Mouse (Mus musculus) midbrain, embryonic 11.5 days (tissue): ENCODE results near the gene Trit1. TPM values are rescaled to one million over a fixed set of nuclear protein-coding genes. Genes with fewer than 3 reads are reported as not detected.

Experiments
- ATAC-seq: fragments of 200-750 bp; cut with Nextera tagmentation; 2 replicates; pipeline ENCODE4 v1.8.0; 2017; ENCODE audit warnings: moderate TSS enrichment, moderate library complexity; ENCODE audit not compliant: low FRiP score
- DNase-seq: peaks from one replicate; pipeline ENCODE4 v3.0.0; 2015; ENCODE audit warnings: low spot score; ENCODE audit errors: missing footprints
- H3K27ac ChIP-seq: fragments of 300-500 bp; sonication (generic); 2 replicates; pipeline ENCODE4 v1.5.1; 2014; ENCODE audit warnings: low read depth, low read length
- H3K27me3 ChIP-seq: fragments of 300-500 bp; sonication (generic); 2 replicates; pipeline ENCODE4 v1.6.1; 2014; ENCODE audit warnings: mild to moderate bottlenecking, low read length, moderate library complexity, mixed read lengths; ENCODE audit not compliant: control insufficient read depth, insufficient read depth
- H3K36me3 ChIP-seq: fragments of 300-500 bp; sonication (generic); 2 replicates; pipeline ENCODE4 v1.6.1; 2014; ENCODE audit warnings: mild to moderate bottlenecking, low read length, moderate library complexity, mixed read lengths; ENCODE audit not compliant: control insufficient read depth, insufficient read depth
- H3K4me1 ChIP-seq: fragments of 300-500 bp; sonication (generic); 2 replicates; pipeline ENCODE4 v1.6.1; 2014; ENCODE audit warnings: low read length; ENCODE audit not compliant: control insufficient read depth, insufficient read depth
- H3K4me2 ChIP-seq: fragments of 300-500 bp; sonication (generic); 2 replicates; pipeline ENCODE4 v1.6.1; 2014; ENCODE audit warnings: mild to moderate bottlenecking, moderate library complexity
- H3K4me3 ChIP-seq: fragments of 300-500 bp; sonication (generic); 2 replicates; pipeline ENCODE4 v1.5.1; 2014; ENCODE audit warnings: low read depth, low read length
- H3K9ac ChIP-seq: fragments of 300-500 bp; sonication (generic); 2 replicates; pipeline ENCODE4 v1.6.1; 2014; ENCODE audit warnings: low read length
- H3K9me3 ChIP-seq: fragments of 300-500 bp; sonication (generic); 2 replicates; pipeline ENCODE4 v1.6.1; 2016; ENCODE audit warnings: low read length; ENCODE audit not compliant: control insufficient read depth
- WGBS: fragments of 180-500 bp; shearing (Covaris S2); extraction: QIAGEN DNeasy Blood & Tissue Kit; methylation state at CpG from one replicate; pipeline ENCODE4 v1.1.7; 2014; 5-methylcytosine and 5-hydroxymethylcytosine counted together
- polyA plus RNA-seq: library from polyadenylated mRNA; unstranded; fragments of >200 nt; fragmentation: Nextera tagmentation; extraction: Ambion mirVana; gene quantifications from 2 replicates; pipeline ENCODE4 v1.2.1, GENCODE M21; 2014

Gene Trit1
- polyA plus RNA-seq, 1 experiment from 2014 or later = 29.0 TPM

- ATAC-seq (peak; percentile 88), DNase-seq (no peak)
- Histone ChIP-seq H3K4me3 (no peak overlapping the region), H3K4me1 (0 out of 2 replicates have a peak, but pooled peaks cover 3% of the 10 kb centered on the region), H3K9me3 (no peaks in the 10 kb centered on the region), H3K27me3 (no peaks in the 10 kb centered on the region), H3K9ac (no peak overlapping the region), H3K36me3 (peaks cover 28% of the 10 kb centered on the region), H3K27ac (peak overlapping the region; percentile 40), H3K4me2 (no peak overlapping the region)
- whole genome bisulfite sequencing = 81% methylated on average over 5 of the region's 5 CpGs
Observed at GRCm38 (mm10) chr4:123050681-123051211, 34.3 kb downstream of the Trit1 start.

- WGBS = 62% methylated on average over 11 of the region's 11 CpGs
- ATAC-seq (peak; percentile 61), DNase-seq (no peak)
- H3K36me3 ChIP-seq = peaks cover 24% of the 10 kb centered on the region
- H3K4me3 ChIP-seq = no peak overlapping the region
- H3K4me1 ChIP-seq = 0 out of 2 replicates have a peak, but pooled peaks cover 3% of the 10 kb centered on the region
- H3K9me3 ChIP-seq = no peaks in the 10 kb centered on the region
- no peak overlapping the region for H3K9ac ChIP-seq
- H3K4me2 ChIP-seq = no peak overlapping the region
- peak overlapping the region; percentile 67 for H3K27ac ChIP-seq
- H3K27me3 ChIP-seq = no peaks in the 10 kb centered on the region
Observed at GRCm38 (mm10) chr4:123053179-123053578, 36.8 kb downstream of the Trit1 start.

- Histone ChIP-seq H3K9me3 (no peaks in the 10 kb centered on the region), H3K9ac (no peak overlapping the region), H3K27ac (no peak overlapping the region), H3K36me3 (peaks cover 20% of the 10 kb centered on the region), H3K4me1 (0 out of 2 replicates have a peak, but pooled peaks cover 3% of the 10 kb centered on the region), H3K27me3 (no peaks in the 10 kb centered on the region), H3K4me3 (no peak overlapping the region), H3K4me2 (no peak overlapping the region)
- no peak for DNase-seq
- ATAC-seq = no peak
- 82% methylated on average over 16 of the region's 16 CpGs for WGBS
Observed at GRCm38 (mm10) chr4:123054172-123054790, 37.9 kb downstream of the Trit1 start.

- H3K4me3 ChIP-seq = no peak overlapping the region
- H3K4me2 ChIP-seq = no peak overlapping the region
- no peaks in the 10 kb centered on the region for H3K27me3 ChIP-seq
- peaks cover 16% of the 10 kb centered on the region for H3K36me3 ChIP-seq
- H3K27ac ChIP-seq = no peak overlapping the region
- 0 out of 2 replicates have a peak, but pooled peaks cover 3% of the 10 kb centered on the region for H3K4me1 ChIP-seq
- 91% methylated on average over 3 of the region's 3 CpGs for WGBS
- H3K9ac ChIP-seq = no peak overlapping the region
- no peak for ATAC-seq
- H3K9me3 ChIP-seq = no peaks in the 10 kb centered on the region
- DNase-seq = no peak
Observed at GRCm38 (mm10) chr4:123056560-123057109, 40.2 kb downstream of the Trit1 start.

- Histone ChIP-seq H3K36me3 (peaks cover 16% of the 10 kb centered on the region), H3K27ac (no peak overlapping the region), H3K9me3 (no peaks in the 10 kb centered on the region), H3K9ac (no peak overlapping the region), H3K4me3 (no peak overlapping the region), H3K27me3 (no peaks in the 10 kb centered on the region), H3K4me1 (0 out of 2 replicates have a peak, but pooled peaks cover under 1% of the 10 kb centered on the region), H3K4me2 (no peak overlapping the region)
- 57% methylated on average over 1 of the region's 1 CpGs for WGBS
- DNase-seq (no peak), ATAC-seq (no peak)
Observed at GRCm38 (mm10) chr4:123057957-123058356, 41.6 kb downstream of the Trit1 start.

GRCm38 (mm10) chr4:123061744-123062143 lies 45.3 kb downstream of the Trit1 start:
- Histone ChIP-seq H3K4me1 (no peaks in the 10 kb centered on the region), H3K4me2 (no peak overlapping the region), H3K9me3 (no peaks in the 10 kb centered on the region), H3K36me3 (no peaks in the 10 kb centered on the region), H3K27ac (no peak overlapping the region), H3K27me3 (no peaks in the 10 kb centered on the region), H3K4me3 (no peak overlapping the region), H3K9ac (no peak overlapping the region)
- DNase-seq = no peak
- WGBS = 79% methylated on average over 5 of the region's 5 CpGs
- no peak; the same call in 1 of the 2 replicates for ATAC-seq

- Histone ChIP-seq H3K36me3 (no peaks in the 10 kb centered on the region), H3K27ac (no peak overlapping the region), H3K9ac (no peak overlapping the region), H3K27me3 (no peaks in the 10 kb centered on the region; the same call in 1 of the 2 replicates), H3K9me3 (no peaks in the 10 kb centered on the region), H3K4me1 (no peaks in the 10 kb centered on the region), H3K4me2 (no peak overlapping the region), H3K4me3 (no peak overlapping the region)
- DNase-seq (no peak), ATAC-seq (no peak)
- WGBS = 89% methylated on average over 6 of the region's 6 CpGs
Observed at GRCm38 (mm10) chr4:123068646-123069045, 52.2 kb downstream of the Trit1 start.

- Histone ChIP-seq H3K4me3 (no peak overlapping the region; the same call in 1 of the 2 replicates), H3K9ac (peak overlapping the region; percentile 36; the same call in 1 of the 2 replicates), H3K4me1 (no peaks in the 10 kb centered on the region), H3K36me3 (no peaks in the 10 kb centered on the region), H3K27ac (no peak overlapping the region), H3K27me3 (no peaks in the 10 kb centered on the region; the same call in 1 of the 2 replicates), H3K9me3 (no peaks in the 10 kb centered on the region), H3K4me2 (peak overlapping the region; percentile 25; the same call in 1 of the 2 replicates)
- ATAC-seq (peak; percentile 50), DNase-seq (peak; percentile 88)
- WGBS = 11% methylated on average over 13 of the region's 13 CpGs
Observed at GRCm38 (mm10) chr4:123071266-123071966, 55.0 kb downstream of the Trit1 start.

- DNase-seq = no peak
- Histone ChIP-seq H3K27me3 (no peaks in the 10 kb centered on the region), H3K9ac (no peak overlapping the region), H3K4me1 (peaks cover 3% of the 10 kb centered on the region; the same call in 1 of the 2 replicates), H3K27ac (no peak overlapping the region), H3K9me3 (no peaks in the 10 kb centered on the region; the same call in 1 of the 2 replicates), H3K36me3 (no peaks in the 10 kb centered on the region), H3K4me3 (no peak overlapping the region), H3K4me2 (no peak overlapping the region)
- ATAC-seq = no peak
- 56% methylated on average over 8 of the region's 8 CpGs for WGBS
Observed at GRCm38 (mm10) chr4:123076928-123077327, 60.5 kb downstream of the Trit1 start.
